Mouse (Mus musculus): ENCODE data around the gene Rpl13a. TPM values are rescaled to one million over a fixed set of nuclear protein-coding genes. Genes with fewer than 3 reads are reported as not detected.
A peak's percentile ranks its signal among the peaks of the same experiment; 100 is the strongest.

Rpl13a gene
- polyA plus RNA-seq, 1 experiment: 859 TPM

- Histone ChIP-seq H3K4me1 (ENCODE audit: control insufficient read depth, insufficient read depth, low read length) (peaks cover 15% of the 10 kb centered on the region), H3K36me3 (ENCODE audit: control insufficient read depth, insufficient read depth, low read length) (no peaks in the 10 kb centered on the region), H3K4me3 (ENCODE audit: control insufficient read depth, low read depth, low read length) (no peak overlapping the region), H3K27me3 (ENCODE audit: control insufficient read depth, insufficient read depth, low read length) (no peaks in the 10 kb centered on the region), H3K27ac (ENCODE audit: control insufficient read depth, insufficient read depth, low read depth, low read length) (no peak overlapping the region)
- TF ChIP-seq POLR2A (IDR thresholded peaks at IDR 0.05; ENCODE audit: control insufficient read depth, low read depth, low read length): no peak
- no peak for TF ChIP-seq CTCF (IDR thresholded peaks at IDR 0.05; ENCODE audit: control insufficient read depth, insufficient read depth, insufficient replicate concordance, low read depth, low read length)
These were observed 6.0 kb upstream of the Rpl13a start for GRCm38 (mm10) chr7:45134544-45135026.

GRCm38 (mm10) chr7:45133446-45134159 lies 5.0 kb upstream of the Rpl13a start:
- H3K27me3 ChIP-seq (ENCODE audit: control insufficient read depth, insufficient read depth, low read length): no peaks in the 10 kb centered on the region

GRCm38 (mm10) chr7:45131850-45132249 lies 3.3 kb upstream of the Rpl13a start:
- Histone ChIP-seq H3K27ac (ENCODE audit: control insufficient read depth, insufficient read depth, low read depth, low read length) (no peak overlapping the region), H3K36me3 (ENCODE audit: control insufficient read depth, insufficient read depth, low read length) (no peaks in the 10 kb centered on the region), H3K4me3 (ENCODE audit: control insufficient read depth, low read depth, low read length) (no peak overlapping the region), H3K27me3 (ENCODE audit: control insufficient read depth, insufficient read depth, low read length) (no peaks in the 10 kb centered on the region), H3K4me1 (ENCODE audit: control insufficient read depth, insufficient read depth, low read length) (peaks cover 20% of the 10 kb centered on the region)
- TF ChIP-seq POLR2A (IDR thresholded peaks at IDR 0.05; ENCODE audit: control insufficient read depth, low read depth, low read length): no peak
- no peak for TF ChIP-seq CTCF (IDR thresholded peaks at IDR 0.05; ENCODE audit: control insufficient read depth, insufficient read depth, insufficient replicate concordance, low read depth, low read length)

More at GRCm38 (mm10) chr7:45133446-45134159, 5.0 kb upstream of the Rpl13a start:
- Histone ChIP-seq H3K27ac (ENCODE audit: control insufficient read depth, insufficient read depth, low read depth, low read length) (no peak overlapping the region), H3K4me1 (ENCODE audit: control insufficient read depth, insufficient read depth, low read length) (peaks cover 15% of the 10 kb centered on the region), H3K4me3 (ENCODE audit: control insufficient read depth, low read depth, low read length) (no peak overlapping the region), H3K36me3 (ENCODE audit: control insufficient read depth, insufficient read depth, low read length) (no peaks in the 10 kb centered on the region)
- no peak for TF ChIP-seq CTCF (IDR thresholded peaks at IDR 0.05; ENCODE audit: control insufficient read depth, insufficient read depth, insufficient replicate concordance, low read depth, low read length)

GRCm38 (mm10) chr7:45129776-45130512 lies 1.4 kb upstream of the Rpl13a start:
- Histone ChIP-seq H3K4me1 (ENCODE audit: control insufficient read depth, insufficient read depth, low read length) (peaks cover 20% of the 10 kb centered on the region), H3K36me3 (ENCODE audit: control insufficient read depth, insufficient read depth, low read length) (no peaks in the 10 kb centered on the region), H3K4me3 (ENCODE audit: control insufficient read depth, low read depth, low read length) (peak overlapping the region; percentile 89), H3K27me3 (ENCODE audit: control insufficient read depth, insufficient read depth, low read length) (no peaks in the 10 kb centered on the region), H3K27ac (ENCODE audit: control insufficient read depth, insufficient read depth, low read depth, low read length) (peak overlapping the region; percentile 95)
- TF ChIP-seq CTCF (IDR thresholded peaks at IDR 0.05; ENCODE audit: control insufficient read depth, insufficient read depth, insufficient replicate concordance, low read depth, low read length) (no peak), POLR2A (IDR thresholded peaks at IDR 0.05; ENCODE audit: control insufficient read depth, low read depth, low read length) (no peak)

- TF ChIP-seq POLR2A (IDR thresholded peaks at IDR 0.05; ENCODE audit: control insufficient read depth, low read depth, low read length) (no peak; the same call in 1 of the 2 replicates), CTCF (IDR thresholded peaks at IDR 0.05; ENCODE audit: control insufficient read depth, insufficient read depth, insufficient replicate concordance, low read depth, low read length) (no peak)
- Histone ChIP-seq H3K27me3 (ENCODE audit: control insufficient read depth, insufficient read depth, low read length) (no peaks in the 10 kb centered on the region), H3K4me1 (ENCODE audit: control insufficient read depth, insufficient read depth, low read length) (peaks cover 14% of the 10 kb centered on the region)
These were observed 757 bp upstream of the Rpl13a start for GRCm38 (mm10) chr7:45129318-45129717.

GRCm38 (mm10) chr7:45127700-45128224 lies 799 bp downstream of the Rpl13a start:
- H3K4me3 ChIP-seq (ENCODE audit: control insufficient read depth, low read depth, low read length): peak overlapping the region; percentile 89
- peaks cover 20% of the 10 kb centered on the region for H3K4me1 ChIP-seq (ENCODE audit: control insufficient read depth, insufficient read depth, low read length)
- peak overlapping the region; percentile 96 for H3K27ac ChIP-seq (ENCODE audit: control insufficient read depth, insufficient read depth, low read depth, low read length)
- TF ChIP-seq POLR2A (IDR thresholded peaks at IDR 0.05; ENCODE audit: control insufficient read depth, low read depth, low read length) (no peak), CTCF (IDR thresholded peaks at IDR 0.05; ENCODE audit: control insufficient read depth, insufficient read depth, insufficient replicate concordance, low read depth, low read length) (no peak)
- no peaks in the 10 kb centered on the region for H3K27me3 ChIP-seq (ENCODE audit: control insufficient read depth, insufficient read depth, low read length)
- no peaks in the 10 kb centered on the region for H3K36me3 ChIP-seq (ENCODE audit: control insufficient read depth, insufficient read depth, low read length)

More at GRCm38 (mm10) chr7:45129318-45129717, 757 bp upstream of the Rpl13a start:
- Histone ChIP-seq H3K4me3 (ENCODE audit: control insufficient read depth, low read depth, low read length) (peak overlapping the region; percentile 89), H3K27ac (ENCODE audit: control insufficient read depth, insufficient read depth, low read depth, low read length) (peak overlapping the region; percentile 95), H3K36me3 (ENCODE audit: control insufficient read depth, insufficient read depth, low read length) (no peaks in the 10 kb centered on the region)

Measured in testis, adult 2 months (tissue).